Mouse (Mus musculus) ES-Bruce4 (cell line): ENCODE data around the gene Rapgef5.

ENCODE experiments used
- EP300 ChIP-seq: IDR thresholded peaks from 2 replicates; pipeline ENCODE4 v1.6.1; 2011; ENCODE audit warnings: low read depth, low read length; ENCODE audit not compliant: insufficient read depth
- POLR2A ChIP-seq: IDR thresholded peaks from one replicate; pipeline ENCODE4 v1.8.1; 2011; ENCODE audit warnings: low read length; ENCODE audit not compliant: insufficient read depth

DNA sequence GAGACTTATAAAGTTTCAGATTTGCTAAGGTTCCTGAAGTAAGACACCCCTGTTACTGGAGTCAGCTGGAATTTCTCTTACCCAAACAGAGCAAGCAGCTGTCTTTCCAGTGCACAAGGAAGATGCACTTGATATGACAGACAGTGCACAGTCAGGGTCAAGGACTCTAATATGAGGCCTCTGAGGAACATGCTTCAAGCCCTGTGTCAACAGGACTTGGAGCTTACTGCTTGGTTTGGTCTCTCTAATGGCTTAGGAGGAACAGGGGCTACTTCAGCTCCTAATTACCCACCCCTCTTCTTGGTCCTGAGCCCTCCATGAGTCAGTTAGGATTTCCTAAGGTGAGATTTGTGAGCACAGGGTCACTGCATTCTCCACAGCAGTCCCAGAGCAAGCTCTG is 244.6 kb downstream of the Rapgef5 start:
- no peak for TF ChIP-seq POLR2A
- TF ChIP-seq EP300: no peak
